Mouse (Mus musculus): ENCODE measurements around the gene Marveld1. TPM values are rescaled to one million over a fixed set of nuclear protein-coding genes. Genes with fewer than 3 reads are reported as not detected.

Gene Marveld1
- polyA plus RNA-seq (2014; fragmentation: Illumina TruSeq; extraction: RNeasy Lipid Tissue Mini Kit (QIAGEN cat#74804); ENCODE audit: low read depth, low replicate concordance), result 32.2 TPM

DNA sequence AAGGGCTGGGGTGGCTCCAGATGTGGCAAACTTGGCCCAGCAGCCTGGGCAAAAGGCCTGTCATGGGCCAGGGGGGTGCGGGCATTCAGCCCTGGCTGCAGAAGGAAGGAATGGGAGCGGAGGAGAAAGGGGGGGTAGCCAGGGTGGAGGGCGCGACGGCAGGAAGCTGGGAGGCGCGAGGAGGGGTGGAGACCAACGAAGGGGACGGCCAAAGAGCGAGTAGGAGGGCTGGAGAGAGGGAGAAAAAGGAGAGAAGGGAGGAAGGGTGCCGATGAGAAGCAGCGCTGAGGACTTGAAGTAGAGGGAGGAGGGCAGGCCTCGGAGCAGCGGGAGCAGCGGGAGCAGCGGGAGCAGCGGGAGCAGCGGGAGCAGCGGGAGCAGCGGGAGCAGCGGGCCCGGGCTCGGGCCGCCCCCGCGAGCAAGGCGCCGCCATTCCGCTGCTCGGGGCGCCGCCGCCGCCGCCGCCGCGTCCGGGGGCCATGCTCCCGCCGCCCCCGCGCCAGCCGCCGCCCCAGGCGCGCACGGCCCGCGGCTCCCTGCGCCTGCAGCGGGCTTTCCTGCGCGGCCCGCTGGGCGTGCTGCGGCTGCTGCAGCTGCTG is at the start of gene Marveld1:
Marveld1 (plus strand) TSS at position 231 of the 599 bp plus-strand sequence.

DNA sequence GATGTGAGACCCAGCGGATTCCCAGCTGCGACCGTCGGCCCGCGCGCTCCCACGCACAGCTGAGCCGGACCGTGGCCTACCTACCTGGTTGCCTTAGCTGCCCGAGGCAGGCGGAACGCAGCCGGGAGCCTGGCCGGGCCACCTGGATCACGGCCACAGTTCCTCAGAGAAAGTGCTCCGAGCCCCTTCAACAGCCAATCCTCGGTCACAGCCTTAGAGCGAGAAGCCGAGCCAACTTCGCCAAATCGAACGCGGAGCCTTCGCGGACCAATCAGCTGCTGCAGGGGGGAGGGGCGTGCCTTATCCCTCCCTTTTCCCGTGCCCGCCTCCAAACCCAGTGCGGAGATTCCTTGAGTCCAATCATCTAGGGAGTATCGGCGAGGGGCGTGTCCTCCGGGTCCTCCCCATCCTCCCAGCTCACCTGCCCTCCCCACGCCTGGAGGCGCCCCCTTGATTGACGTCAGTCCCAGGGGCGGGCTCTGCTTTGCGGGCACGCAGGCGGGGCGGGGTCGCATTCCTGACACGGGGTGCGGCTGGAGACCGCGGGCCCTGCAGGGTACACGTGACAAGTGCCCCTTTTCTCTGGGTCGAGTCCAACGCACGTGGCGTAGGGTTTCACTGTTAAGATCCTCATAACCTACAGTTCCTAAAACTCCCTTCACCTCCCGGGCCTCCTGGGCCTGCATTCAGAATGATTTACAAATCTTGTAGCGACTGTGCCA is 18.3 kb upstream of the Marveld1 start, which contains the start of gene Avpi1:
Avpi1 (minus strand) TSS at position 273 of the 722 bp plus-strand sequence.

GRCm38 (mm10) chr19:42163764-42164163 is 16.6 kb downstream of the Marveld1 start, which contains the start of gene Zfyve27:
Zfyve27 (plus strand) TSS chr19:42163951.

Other genes starting within 250 kb of the Marveld1 start
- 116 TPM for gene Pgam1, start 235.5 kb upstream of the Marveld1 start, polyA plus RNA-seq (2014; fragmentation: Illumina TruSeq; extraction: RNeasy Lipid Tissue Mini Kit (QIAGEN cat#74804); ENCODE audit: low read depth, low replicate concordance)
- 17.6 TPM for gene Exosc1, start 214.0 kb upstream of the Marveld1 start, polyA plus RNA-seq (2014; fragmentation: Illumina TruSeq; extraction: RNeasy Lipid Tissue Mini Kit (QIAGEN cat#74804); ENCODE audit: low read depth, low replicate concordance)
- gene Zdhhc16, start 213.9 kb upstream of the Marveld1 start, polyA plus RNA-seq (2014; fragmentation: Illumina TruSeq; extraction: RNeasy Lipid Tissue Mini Kit (QIAGEN cat#74804); ENCODE audit: low read depth, low replicate concordance), result 18.1 TPM
- 18.8 TPM for gene Mms19, start 166.2 kb upstream of the Marveld1 start, polyA plus RNA-seq (2014; fragmentation: Illumina TruSeq; extraction: RNeasy Lipid Tissue Mini Kit (QIAGEN cat#74804); ENCODE audit: low read depth, low replicate concordance)
- gene Ubtd1, start 165.6 kb upstream of the Marveld1 start, polyA plus RNA-seq (2014; fragmentation: Illumina TruSeq; extraction: RNeasy Lipid Tissue Mini Kit (QIAGEN cat#74804); ENCODE audit: low read depth, low replicate concordance), result 22.9 TPM
- gene Ankrd2, start 111.4 kb upstream of the Marveld1 start, polyA plus RNA-seq (2014; fragmentation: Illumina TruSeq; extraction: RNeasy Lipid Tissue Mini Kit (QIAGEN cat#74804); ENCODE audit: low read depth, low replicate concordance), result not detected
- 0.84 TPM for gene Hoga1, start 101.8 kb upstream of the Marveld1 start, polyA plus RNA-seq (2014; fragmentation: Illumina TruSeq; extraction: RNeasy Lipid Tissue Mini Kit (QIAGEN cat#74804); ENCODE audit: low read depth, low replicate concordance)
- gene 4933411K16Rik, start 95.2 kb upstream of the Marveld1 start, polyA plus RNA-seq (2014; fragmentation: Illumina TruSeq; extraction: RNeasy Lipid Tissue Mini Kit (QIAGEN cat#74804); ENCODE audit: low read depth, low replicate concordance), result not detected
- 2.1 TPM for gene Morn4, start 61.0 kb upstream of the Marveld1 start, polyA plus RNA-seq (2014; fragmentation: Illumina TruSeq; extraction: RNeasy Lipid Tissue Mini Kit (QIAGEN cat#74804); ENCODE audit: low read depth, low replicate concordance)
- gene Pi4k2a, start 56.9 kb upstream of the Marveld1 start, polyA plus RNA-seq (2014; fragmentation: Illumina TruSeq; extraction: RNeasy Lipid Tissue Mini Kit (QIAGEN cat#74804); ENCODE audit: low read depth, low replicate concordance), result 17.5 TPM
- gene Avpi1, start 18.3 kb upstream of the Marveld1 start, polyA plus RNA-seq (2014; fragmentation: Illumina TruSeq; extraction: RNeasy Lipid Tissue Mini Kit (QIAGEN cat#74804); ENCODE audit: low read depth, low replicate concordance), result 20.8 TPM
- 24.3 TPM for gene Zfyve27, start 16.6 kb downstream of the Marveld1 start, polyA plus RNA-seq (2014; fragmentation: Illumina TruSeq; extraction: RNeasy Lipid Tissue Mini Kit (QIAGEN cat#74804); ENCODE audit: low read depth, low replicate concordance)
- 10.9 TPM for gene Sfrp5, start 54.9 kb downstream of the Marveld1 start, polyA plus RNA-seq (2014; fragmentation: Illumina TruSeq; extraction: RNeasy Lipid Tissue Mini Kit (QIAGEN cat#74804); ENCODE audit: low read depth, low replicate concordance)
- gene Golga7b, start 100.2 kb downstream of the Marveld1 start, polyA plus RNA-seq (2014; fragmentation: Illumina TruSeq; extraction: RNeasy Lipid Tissue Mini Kit (QIAGEN cat#74804); ENCODE audit: low read depth, low replicate concordance), result 0.45 TPM